Mouse (Mus musculus) CH12.LX (cell line): ENCODE results near the gene Aggf1.

Source experiments
- CTCF ChIP-seq, 2 experiments: IDR thresholded peaks in 1 of 2; conservative IDR thresholded peaks in 1 of 2; 2 replicates each; pipeline ENCODE4 v1.5.1; 2011 to 2012; ENCODE audit warnings: low read depth in 2 of 2, low read length in 2 of 2, improper control_type of control experiment in 1 of 2, inconsistent platforms in 1 of 2, mild to moderate bottlenecking in 1 of 2, moderate library complexity in 1 of 2
- EP300 ChIP-seq: IDR thresholded peaks from 2 replicates; pipeline ENCODE4 v1.6.1; 2011; ENCODE audit warnings: low read length, improper control_type of control experiment

DNA sequence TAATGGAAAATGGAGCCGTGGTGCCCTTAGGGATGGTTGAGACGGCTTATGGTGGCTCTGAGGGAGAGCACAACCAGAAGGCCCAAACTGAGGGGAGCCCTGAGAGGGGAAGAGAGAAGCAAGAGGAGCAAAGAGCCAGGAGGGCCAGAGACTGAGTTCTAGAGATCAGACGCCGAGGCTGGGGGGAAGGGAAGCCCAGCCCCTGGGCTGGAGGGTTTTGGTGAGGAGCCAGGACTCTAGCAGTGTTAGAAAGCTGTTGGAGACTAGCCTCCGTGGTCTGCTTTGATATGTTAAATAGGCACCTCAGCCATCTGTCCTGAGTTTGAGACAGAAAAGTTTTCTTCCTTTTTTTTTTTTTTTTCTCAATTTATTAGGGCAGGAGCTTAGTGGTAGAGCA, 47.8 kb downstream of the Aggf1 start:
- TF ChIP-seq EP300: no peak
- TF ChIP-seq CTCF (conservative IDR thresholded peaks at IDR 0.05 in 1 of 2, IDR thresholded peaks at IDR 0.05 in 1 of 2; ENCODE audit: low read depth in 2 of 2, low read length in 2 of 2): no peak
